Mouse (Mus musculus) liver, postnatal 0 days (tissue): ENCODE measurements at regions not wholly inside any gene's neighbourhood (a gene's known extent, or its start where the extent isn't known, plus 50 kb on each side); places are given as distances from the start of the nearest gene placed in this dataset.

Source experiments
- ATAC-seq: fragments of 200-750 bp; cut with Nextera tagmentation; 2 replicates; pipeline ENCODE4 v1.8.0; 2017; ENCODE audit warnings: mild to moderate bottlenecking, moderate library complexity
- DNase-seq: peaks from one replicate; pipeline ENCODE4 v3.0.0-alpha.2; 2016
- H3K27ac ChIP-seq: fragments of 300-500 bp; sonication (generic); 2 replicates; pipeline ENCODE4 v1.5.1; 2014; ENCODE audit warnings: antibody characterized with exemption, moderate library complexity, mild to moderate bottlenecking, low read depth
- H3K27me3 ChIP-seq: fragments of 300-500 bp; sonication (generic); 2 replicates; pipeline ENCODE4 v1.6.1; 2014; ENCODE audit warnings: low read length, control low read depth, mixed read lengths; ENCODE audit not compliant: insufficient read depth
- H3K36me3 ChIP-seq: fragments of 300-500 bp; sonication (generic); replicated peaks from 2 replicates; pipeline ENCODE4 v1.6.1; 2014; ENCODE audit warnings: mild to moderate bottlenecking, control low read depth, low read length, moderate library complexity, mixed read lengths; ENCODE audit not compliant: insufficient read depth
- H3K4me1 ChIP-seq: fragments of 300-500 bp; sonication (generic); 2 replicates; pipeline ENCODE4 v1.6.1; 2014; ENCODE audit warnings: antibody characterized with exemption, mild to moderate bottlenecking, control low read depth; ENCODE audit not compliant: insufficient read depth
- H3K4me2 ChIP-seq: fragments of 300-500 bp; sonication (generic); 2 replicates; pipeline ENCODE4 v1.6.1; 2014; ENCODE audit warnings: low read depth, mild to moderate bottlenecking, low read length, moderate library complexity, mixed read lengths
- H3K4me3 ChIP-seq: fragments of 300-500 bp; sonication (generic); 2 replicates; pipeline ENCODE4 v1.5.1; 2014; ENCODE audit warnings: low read depth, low read length
- H3K9ac ChIP-seq: fragments of 300-500 bp; sonication (generic); replicated peaks from 2 replicates; pipeline ENCODE4 v1.6.1; 2014; ENCODE audit warnings: mild to moderate bottlenecking, moderate library complexity
- H3K9me3 ChIP-seq: fragments of 300-500 bp; sonication (generic); 2 replicates; pipeline ENCODE4 v1.6.1; 2016; ENCODE audit warnings: mild to moderate bottlenecking, control low read depth, low read length, mixed read lengths
- CTCF ChIP-seq: sonication (generic); IDR thresholded peaks from 2 replicates; pipeline ENCODE4 v1.5.1; 2016; ENCODE audit warnings: antibody characterized with exemption, low read depth
- EP300 ChIP-seq: IDR thresholded peaks from 2 replicates; pipeline ENCODE4 v1.6.1; 2016; ENCODE audit warnings: antibody characterized with exemption, low read depth, mild to moderate bottlenecking
- WGBS: fragments of 180-500 bp; shearing (Covaris S2); extraction: QIAGEN DNeasy Blood & Tissue Kit; methylation state at CpG from one replicate; pipeline ENCODE4 v1.1.7; 2014; ENCODE audit not compliant: insufficient replicate concordance; 5-methylcytosine and 5-hydroxymethylcytosine counted together

DNA sequence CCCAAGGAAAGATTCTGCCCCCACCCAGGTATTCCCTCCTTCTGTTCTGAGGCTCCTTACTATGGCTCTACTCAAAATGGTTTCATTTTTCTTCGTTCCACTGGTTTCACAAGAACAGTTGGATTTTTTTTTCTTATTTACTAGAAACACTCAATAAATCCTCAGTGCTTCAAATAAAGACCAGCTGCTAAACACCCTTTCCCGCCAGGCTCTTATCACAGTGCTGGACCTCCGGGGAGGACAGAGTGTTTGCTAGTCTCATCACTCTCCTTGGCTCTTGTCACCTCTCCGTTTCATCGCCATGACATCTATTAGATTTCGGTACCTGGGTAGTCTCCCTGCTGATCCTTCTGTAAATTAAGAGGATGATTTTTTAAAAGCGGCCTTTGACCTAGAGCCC lies 293.7 kb downstream of the Gm9195 start:
- H3K36me3 ChIP-seq, result no peaks in the 10 kb centered on the region
- H3K27ac ChIP-seq, result no peak overlapping the region
- no peak for DNase-seq
- 45% methylated on average over 7 of the region's 7 CpGs for WGBS
- H3K9me3 ChIP-seq, result no peaks in the 10 kb centered on the region
- TF ChIP-seq EP300, result no peak
- no peak for TF ChIP-seq CTCF
- no peak for ATAC-seq
- H3K4me1 ChIP-seq, result no peaks in the 10 kb centered on the region
- H3K4me3 ChIP-seq, result no peak overlapping the region
- no peak overlapping the region for H3K4me2 ChIP-seq
- H3K27me3 ChIP-seq, result no peaks in the 10 kb centered on the region
- H3K9ac ChIP-seq, result no peak overlapping the region

GRCm38 (mm10) chr14:72187329-72187984 lies 304.2 kb downstream of the Gm9195 start:
- Histone ChIP-seq H3K9ac (no peak overlapping the region), H3K4me1 (no peaks in the 10 kb centered on the region), H3K36me3 (no peaks in the 10 kb centered on the region), H3K9me3 (no peaks in the 10 kb centered on the region), H3K27ac (no peak overlapping the region), H3K4me2 (no peak overlapping the region), H3K4me3 (no peak overlapping the region), H3K27me3 (no peaks in the 10 kb centered on the region)
- no peak for DNase-seq
- no peak for ATAC-seq
- WGBS, result 36% methylated on average over 5 of the region's 5 CpGs
- TF ChIP-seq CTCF (peak; percentile 36), EP300 (no peak)

GRCm38 (mm10) chr14:72175751-72176150 lies 315.9 kb downstream of the Gm9195 start:
- ATAC-seq, result no peak
- no peak for TF ChIP-seq EP300

GRCm38 (mm10) chr14:72172549-72173405 lies 318.9 kb downstream of the Gm9195 start:
- Histone ChIP-seq H3K27me3 (no peaks in the 10 kb centered on the region), H3K36me3 (no peaks in the 10 kb centered on the region), H3K9ac (no peak overlapping the region), H3K27ac (no peak overlapping the region), H3K4me1 (no peaks in the 10 kb centered on the region), H3K9me3 (no peaks in the 10 kb centered on the region), H3K4me2 (no peak overlapping the region), H3K4me3 (no peak overlapping the region)
- 58% methylated on average over 20 of the region's 20 CpGs for WGBS
- TF ChIP-seq CTCF (no peak), EP300 (no peak)
- DNase-seq (no peak), ATAC-seq (no peak)

More at GRCm38 (mm10) chr14:72175751-72176150, 315.9 kb downstream of the Gm9195 start:
- Histone ChIP-seq H3K4me2 (no peak overlapping the region), H3K27me3 (no peaks in the 10 kb centered on the region), H3K36me3 (no peaks in the 10 kb centered on the region), H3K4me1 (no peaks in the 10 kb centered on the region), H3K9ac (no peak overlapping the region), H3K27ac (no peak overlapping the region), H3K9me3 (no peaks in the 10 kb centered on the region), H3K4me3 (no peak overlapping the region)
- no peak for DNase-seq
- WGBS, result 83% methylated on average over 1 of the region's 1 CpGs

- Histone ChIP-seq H3K4me1 (no peaks in the 10 kb centered on the region), H3K4me2 (no peak overlapping the region), H3K27me3 (no peaks in the 10 kb centered on the region), H3K36me3 (no peaks in the 10 kb centered on the region), H3K9me3 (no peaks in the 10 kb centered on the region), H3K9ac (no peak overlapping the region), H3K4me3 (no peak overlapping the region), H3K27ac (no peak overlapping the region)
- DNase-seq (no peak), ATAC-seq (no peak)
- TF ChIP-seq CTCF (no peak), EP300 (no peak)
- WGBS, result 56% methylated on average over 3 of the region's 3 CpGs
These were observed 319.9 kb downstream of the Gm9195 start for GRCm38 (mm10) chr14:72171777-72172176.

DNA sequence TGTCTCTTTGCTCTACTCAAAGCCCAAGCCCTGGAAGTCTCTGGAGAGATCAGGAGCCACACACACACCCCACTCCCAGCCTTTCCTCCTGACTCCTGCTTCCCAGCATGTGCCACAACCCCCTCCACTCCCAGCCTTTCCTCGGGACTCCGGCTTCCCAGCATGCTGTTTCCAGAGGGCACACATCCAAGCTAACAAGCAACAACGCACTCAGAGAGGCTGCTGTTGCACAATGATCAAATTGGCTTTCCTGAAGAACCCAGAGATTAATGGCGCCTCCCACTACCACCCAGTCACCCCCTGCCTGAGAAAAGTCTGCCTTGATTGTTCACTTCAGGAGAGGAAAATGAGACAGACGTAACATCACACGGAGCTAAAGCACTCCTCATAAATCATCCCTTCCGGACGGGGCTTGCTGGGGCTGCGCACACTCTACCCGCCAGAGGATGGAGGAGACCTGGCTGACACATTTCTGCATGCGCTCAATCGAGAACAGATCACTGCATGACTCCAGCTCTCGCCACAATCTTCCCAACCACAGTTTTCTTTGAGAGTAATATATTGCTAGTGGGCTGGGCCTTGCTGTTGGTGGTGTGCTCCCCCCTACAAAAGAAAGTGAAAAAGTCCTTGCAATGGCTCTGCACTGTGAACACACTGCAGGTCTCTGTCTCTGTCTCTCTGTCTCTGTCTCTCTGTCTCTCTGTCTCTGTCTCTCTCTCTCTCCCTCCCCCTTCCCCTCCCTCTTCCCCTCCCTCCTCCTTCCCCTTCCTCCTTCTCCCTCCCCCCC lies 332.9 kb downstream of the Gm9195 start:
- no peaks in the 10 kb centered on the region for H3K4me1 ChIP-seq
- no peak overlapping the region for H3K4me3 ChIP-seq
- TF ChIP-seq CTCF (no peak), EP300 (no peak)
- H3K36me3 ChIP-seq, result no peaks in the 10 kb centered on the region
- no peaks in the 10 kb centered on the region for H3K9me3 ChIP-seq
- H3K27me3 ChIP-seq, result no peaks in the 10 kb centered on the region
- ATAC-seq (no peak), DNase-seq (no peak)
- no peak overlapping the region for H3K9ac ChIP-seq
- no peak overlapping the region for H3K27ac ChIP-seq
- 20% methylated on average over 13 of the region's 13 CpGs for WGBS
- H3K4me2 ChIP-seq, result no peak overlapping the region
